9 mouse cellular contexts compared by ENCODE assay signal in genomic region chr7:113260321-113261167, GRCm38 (mm10). TPM values are rescaled to one million over a fixed set of nuclear protein-coding genes. Genes with fewer than 3 reads are reported as not detected.
DNase-seq lines count a peak whose midpoint lies in the region; ATAC-seq and TF ChIP-seq lines count a peak whose summit lies in the region.
"Had no signal": no experiment of that assay in that cellular context is flagged by ENCODE, and none has a peak within 500 bp of the region (broad histone marks: within the 10 kb centered on the region; RNA-seq: fewer than 3 reads in every experiment).

No protein-coding gene starts in this region.

- H3K4me2 ChIP-seq in hindbrain, postnatal 0 days (ENCODE audit: low read depth, low read length) = no peak overlapping the region
- H3K4me2 ChIP-seq: limb, embryonic 12.5 days had no signal

- peak overlapping the region; percentile 74 for H3K4me3 ChIP-seq in G1E (ENCODE audit: low read depth, low read length)
- H3K4me3 ChIP-seq in hindbrain, postnatal 0 days (ENCODE audit: low read length) = no peak overlapping the region
- H3K4me3 ChIP-seq: limb, embryonic 12.5 days had no signal

- peak; percentile 9 for DNase-seq in embryo, embryonic 10 days (ENCODE audit: low spot score)
- DNase-seq in embryo, embryonic 10.5 days (ENCODE audit: low spot score) = no peak
- peak; percentile 62 for DNase-seq in G1E (ENCODE audit: low spot score)
- peak; percentile 74 for DNase-seq in fat pad, adult 2 months (ENCODE audit: extremely low read depth, low read depth, low spot score)
- peak; percentile 61 for DNase-seq in hindbrain, postnatal 0 days (ENCODE audit: low spot score)
- DNase-seq in lung, postnatal 14 days = peak; percentile 48
- DNase-seq in urinary bladder, postnatal 25 days (ENCODE audit: low spot score) = peak; percentile 53
- no peak for DNase-seq in thymus, postnatal 4 days

- TF ChIP-seq CTCF in G1E (IDR thresholded peaks at IDR 0.05; ENCODE audit: low read depth, low read length) = no peak
- TF ChIP-seq CTCF in hindbrain, postnatal 0 days (IDR thresholded peaks at IDR 0.05; ENCODE audit: low read depth) = peak; percentile 42

- H3K4me1 ChIP-seq in G1E (ENCODE audit: insufficient read depth, low read depth, low read length) = peaks cover 73% of the 10 kb centered on the region
- no peaks in the 10 kb centered on the region for H3K4me1 ChIP-seq in hindbrain, postnatal 0 days (ENCODE audit: insufficient read depth, low read length)

- ATAC-seq in G1E (ENCODE audit: extremely low read depth, insufficient number of reproducible peaks, low FRiP score, poor library complexity, severe bottlenecking) = peak; percentile 65
- peak; percentile 84 for ATAC-seq in hindbrain, postnatal 0 days

- 0 out of 2 replicates have a peak overlapping the region, but pooled peaks have one; percentile 6 for H3K27ac ChIP-seq in hindbrain, postnatal 0 days

- no peaks in the 10 kb centered on the region for H3K27me3 ChIP-seq in G1E (ENCODE audit: insufficient read depth, low read length)
- no peaks in the 10 kb centered on the region for H3K27me3 ChIP-seq in hindbrain, postnatal 0 days (ENCODE audit: insufficient read depth, low read length)
- H3K27me3 ChIP-seq: limb, embryonic 12.5 days had no signal

- no peaks in the 10 kb centered on the region for H3K9me3 ChIP-seq in G1E (replicated peaks)
- no peaks in the 10 kb centered on the region for H3K9me3 ChIP-seq in hindbrain, postnatal 0 days (ENCODE audit: low read length)
- H3K9me3 ChIP-seq: limb, embryonic 12.5 days had no signal

- H3K36me3 ChIP-seq in G1E (replicated peaks) = peaks cover 31% of the 10 kb centered on the region
- H3K36me3 ChIP-seq in hindbrain, postnatal 0 days (ENCODE audit: insufficient read depth, low read length) = no peaks in the 10 kb centered on the region
- H3K36me3 ChIP-seq: limb, embryonic 12.5 days had no signal

- no peak overlapping the region for H3K9ac ChIP-seq in hindbrain, postnatal 0 days (replicated peaks; ENCODE audit: low read length)
- H3K9ac ChIP-seq: limb, embryonic 12.5 days had no signal

- 54% methylated on average over 21 of the region's 21 CpGs for WGBS in hindbrain, postnatal 0 days

RNA-seq across cellular contexts. Expression of gene Arntl, which starts 53.3 kb away (rescaled TPM):
- total RNA-seq in G1E (2014; fragmentation: Nextera tagmentation) (29.2 and 29.9 TPM in 2 replicates), G1E (2017) (22.0 and 23.8 TPM in 2 replicates)
- 3.0 and 4.6 TPM in 2 replicates for polyA plus RNA-seq in G1E (2012)
- total RNA-seq in hindbrain, postnatal 0 days (2014; rRNA removed) = 23.5 and 29.9 TPM in 2 replicates
- polyA plus RNA-seq in hindbrain, postnatal 0 days (2015; fragmentation: Nextera tagmentation; extraction: Ambion mirVana) = 19.8 and 22.2 TPM in 2 replicates

Comparison
In these comparisons a context has a peak if more than half of its experiments do, and no peak if none do; other contexts are left out.
1. DNase-seq: peak in embryo, embryonic 10 days (single experiment), G1E (single experiment), fat pad, adult 2 months (single experiment), hindbrain, postnatal 0 days (single experiment), lung, postnatal 14 days (single experiment) and urinary bladder, postnatal 25 days (single experiment); none in embryo, embryonic 10.5 days (single experiment) and thymus, postnatal 4 days (single experiment).